Mouse (Mus musculus) MEL (cell line): ENCODE data around the gene Copz1. TPM values are rescaled to one million over a fixed set of nuclear protein-coding genes. Genes with fewer than 3 reads are reported as not detected.
A peak's percentile ranks its signal among the peaks of the same experiment; 100 is the strongest.

Source experiments
- DNase-seq: peaks from one replicate; pipeline ENCODE4 v3.0.0; 2011; ENCODE audit warnings: low read depth, low spot score
- H3K27ac ChIP-seq: 2 replicates; pipeline ENCODE4 v1.5.1; 2012; ENCODE audit warnings: low read depth, mild to moderate bottlenecking, control low read depth, low read length, moderate library complexity; ENCODE audit not compliant: control insufficient read depth
- H3K27me3 ChIP-seq, 2 experiments: fragments of 150-350 bp in 1 of 2; sonication (generic) in 1 of 2; 2 replicates each; pipeline ENCODE4 v1.6.1; 2012; ENCODE audit warnings: low read length in 2 of 2, mild to moderate bottlenecking in 2 of 2, improper control_type of control experiment in 1 of 2, moderate library complexity in 1 of 2; ENCODE audit not compliant: insufficient read depth in 2 of 2, control insufficient read depth in 1 of 2
- H3K36me3 ChIP-seq, 2 experiments: 2 replicates each; pipeline ENCODE4 v1.6.1; 2012 to 2014; ENCODE audit warnings: low read length in 2 of 2, improper control_type of control experiment in 1 of 2, inconsistent platforms in 1 of 2, mild to moderate bottlenecking in 1 of 2; ENCODE audit not compliant: insufficient read depth in 2 of 2, control insufficient read depth in 1 of 2
- H3K4me1 ChIP-seq, 2 experiments: fragments of 150-350 bp in 1 of 2; sonication (generic) in 1 of 2; 2 replicates each; pipeline ENCODE4 v1.6.1; 2012; ENCODE audit warnings: low read length in 2 of 2, improper control_type of control experiment in 1 of 2, mild to moderate bottlenecking in 1 of 2; ENCODE audit not compliant: insufficient read depth in 2 of 2, control insufficient read depth in 1 of 2
- H3K4me3 ChIP-seq, 2 experiments: fragments of 150-350 bp in 1 of 2; sonication (generic) in 1 of 2; 2 replicates each; pipeline ENCODE4 v1.5.1; 2012; ENCODE audit warnings: low read depth in 2 of 2, low read length in 2 of 2, mild to moderate bottlenecking in 2 of 2, moderate library complexity in 2 of 2, control low read depth in 1 of 2, improper control_type of control experiment in 1 of 2; ENCODE audit not compliant: control insufficient read depth in 1 of 2, insufficient read depth in 1 of 2
- H3K79me2 ChIP-seq: 2 replicates; pipeline ENCODE4 v1.6.1; 2012; ENCODE audit warnings: mild to moderate bottlenecking, low read length, moderate library complexity; ENCODE audit not compliant: control insufficient read depth, poor library complexity, insufficient read depth
- H3K9ac ChIP-seq: 2 replicates; pipeline ENCODE4 v1.6.1; 2012; ENCODE audit warnings: low read depth, mild to moderate bottlenecking, control low read depth, low read length, moderate library complexity; ENCODE audit not compliant: control insufficient read depth, poor library complexity, severe bottlenecking
- H3K9me3 ChIP-seq: fragments of 150-350 bp; sonication (generic); replicated peaks from 2 replicates; pipeline ENCODE4 v1.6.1; 2012; ENCODE audit warnings: mild to moderate bottlenecking, low read length, improper control_type of control experiment, moderate library complexity; ENCODE audit not compliant: insufficient read depth
- CHD2 ChIP-seq: IDR thresholded peaks from 2 replicates; pipeline ENCODE4 v1.6.1; 2011; ENCODE audit warnings: low read length, improper control_type of control experiment
- CTCF ChIP-seq, 3 experiments: IDR thresholded peaks in 2 of 3; conservative IDR thresholded peaks in 1 of 3; 2 replicates each; pipeline ENCODE4 v1.5.1; 2011 to 2012; ENCODE audit warnings: low read length in 3 of 3, low read depth in 2 of 3, mild to moderate bottlenecking in 2 of 3, improper control_type of control experiment in 1 of 3, inconsistent platforms in 1 of 3, mixed read lengths in 1 of 3, moderate library complexity in 1 of 3; ENCODE audit not compliant: control insufficient read depth in 1 of 3, insufficient read depth in 1 of 3, poor library complexity in 1 of 3, severe bottlenecking in 1 of 3
- ELF1 ChIP-seq: IDR thresholded peaks from 2 replicates; pipeline ENCODE4 v1.6.1; 2014; ENCODE audit warnings: low read depth, mild to moderate bottlenecking, inconsistent platforms, low read length, improper control_type of control experiment, moderate library complexity
- HCFC1 ChIP-seq: IDR thresholded peaks from 2 replicates; pipeline ENCODE4 v1.6.1; 2012; ENCODE audit warnings: low read depth, mild to moderate bottlenecking, inconsistent platforms, low read length, improper control_type of control experiment, moderate library complexity
- JUND ChIP-seq: IDR thresholded peaks from 2 replicates; pipeline ENCODE4 v1.6.1; 2011; ENCODE audit warnings: low read depth, mild to moderate bottlenecking, improper control_type of control experiment, low read length
- KAT2A ChIP-seq: conservative IDR thresholded peaks from 2 replicates; pipeline ENCODE4 v1.6.1; 2012; ENCODE audit warnings: low read depth, low read length, improper control_type of control experiment, inconsistent platforms
- MAX ChIP-seq: IDR thresholded peaks from 2 replicates; pipeline ENCODE4 v1.6.1; 2011; ENCODE audit warnings: low read length, improper control_type of control experiment
- MAZ ChIP-seq: IDR thresholded peaks from 2 replicates; pipeline ENCODE4 v1.6.1; 2012; ENCODE audit warnings: low read depth, mild to moderate bottlenecking, inconsistent platforms, low read length, improper control_type of control experiment
- MXI1 ChIP-seq: IDR thresholded peaks from 2 replicates; pipeline ENCODE4 v1.6.1; 2011; ENCODE audit warnings: mild to moderate bottlenecking, low read depth, low read length, improper control_type of control experiment
- MYC ChIP-seq: IDR thresholded peaks from 2 replicates; pipeline ENCODE4 v1.6.1; 2011; ENCODE audit warnings: low read depth, mild to moderate bottlenecking, low read length, improper control_type of control experiment, moderate library complexity
- NELFE ChIP-seq: IDR thresholded peaks from 2 replicates; pipeline ENCODE4 v1.6.1; 2011; ENCODE audit warnings: low read depth, low read length, improper control_type of control experiment
- POLR2A ChIP-seq, 2 experiments: IDR thresholded peaks; 2 replicates each; pipeline ENCODE4 v1.6.1; 2011 to 2012; ENCODE audit warnings: low read length in 2 of 2, mild to moderate bottlenecking in 2 of 2, control low read depth in 1 of 2, improper control_type of control experiment in 1 of 2, low read depth in 1 of 2, moderate library complexity in 1 of 2; ENCODE audit not compliant: control insufficient read depth in 1 of 2, insufficient read depth in 1 of 2, poor library complexity in 1 of 2
- RAD21 ChIP-seq: IDR thresholded peaks from 2 replicates; pipeline ENCODE4 v1.6.1; 2011; ENCODE audit warnings: mild to moderate bottlenecking, low read depth, low read length, improper control_type of control experiment
- RCOR1 ChIP-seq: IDR thresholded peaks from 2 replicates; pipeline ENCODE4 v1.6.1; 2012; ENCODE audit warnings: low read depth, mild to moderate bottlenecking, inconsistent platforms, low read length, improper control_type of control experiment
- SIN3A ChIP-seq: IDR thresholded peaks from 2 replicates; pipeline ENCODE4 v1.6.1; 2012; ENCODE audit warnings: low read length, improper control_type of control experiment, inconsistent platforms
- TBP ChIP-seq: IDR thresholded peaks from 2 replicates; pipeline ENCODE4 v1.8.0; 2011; ENCODE audit warnings: low read depth, low read length, improper control_type of control experiment
- UBTF ChIP-seq: IDR thresholded peaks from 2 replicates; pipeline ENCODE4 v1.6.1; 2012; ENCODE audit warnings: low read depth, mild to moderate bottlenecking, inconsistent platforms, low read length, improper control_type of control experiment, moderate library complexity, borderline replicate concordance; ENCODE audit not compliant: insufficient read depth
- USF1 ChIP-seq: IDR thresholded peaks from 2 replicates; pipeline ENCODE4 v1.6.1; 2014; ENCODE audit warnings: low read depth, mild to moderate bottlenecking, inconsistent platforms, low read length, improper control_type of control experiment, moderate library complexity
- USF2 ChIP-seq, 2 experiments: IDR thresholded peaks; 2 replicates each; pipeline ENCODE4 v1.6.1; 2011 to 2012; ENCODE audit warnings: improper control_type of control experiment in 2 of 2, low read length in 2 of 2, borderline replicate concordance in 1 of 2, inconsistent platforms in 1 of 2, low read depth in 1 of 2, mild to moderate bottlenecking in 1 of 2; ENCODE audit not compliant: insufficient read depth in 1 of 2
- polyA plus RNA-seq, 2 experiments: library from polyadenylated mRNA; stranded (reverse) in 1 of 2; unstranded in 1 of 2; fragments of >175 nt in 1 of 2; fragments of >200 nt in 1 of 2; gene quantifications; 2 replicates each; pipeline versions ENCODE4 v1.2.1 to v1.2.4; 2012; ENCODE audit warnings: low replicate concordance in 2 of 2, low read depth in 1 of 2; ENCODE audit not compliant: insufficient read length in 2 of 2, insufficient read depth in 1 of 2, missing spikeins in 1 of 2
- total RNA-seq: library from RNA; depleted of rRNA; stranded (reverse); fragments of 300-350 nt; gene quantifications from 2 replicates; pipeline ENCODE4 v1.2.3, GENCODE M21; 2012; rRNA removed

The Copz1 gene
- total RNA-seq (46.7 and 48.0 TPM in 2 replicates), polyA plus RNA-seq (100 to 1,000 TPM; 117 to 822 TPM)

DNA sequence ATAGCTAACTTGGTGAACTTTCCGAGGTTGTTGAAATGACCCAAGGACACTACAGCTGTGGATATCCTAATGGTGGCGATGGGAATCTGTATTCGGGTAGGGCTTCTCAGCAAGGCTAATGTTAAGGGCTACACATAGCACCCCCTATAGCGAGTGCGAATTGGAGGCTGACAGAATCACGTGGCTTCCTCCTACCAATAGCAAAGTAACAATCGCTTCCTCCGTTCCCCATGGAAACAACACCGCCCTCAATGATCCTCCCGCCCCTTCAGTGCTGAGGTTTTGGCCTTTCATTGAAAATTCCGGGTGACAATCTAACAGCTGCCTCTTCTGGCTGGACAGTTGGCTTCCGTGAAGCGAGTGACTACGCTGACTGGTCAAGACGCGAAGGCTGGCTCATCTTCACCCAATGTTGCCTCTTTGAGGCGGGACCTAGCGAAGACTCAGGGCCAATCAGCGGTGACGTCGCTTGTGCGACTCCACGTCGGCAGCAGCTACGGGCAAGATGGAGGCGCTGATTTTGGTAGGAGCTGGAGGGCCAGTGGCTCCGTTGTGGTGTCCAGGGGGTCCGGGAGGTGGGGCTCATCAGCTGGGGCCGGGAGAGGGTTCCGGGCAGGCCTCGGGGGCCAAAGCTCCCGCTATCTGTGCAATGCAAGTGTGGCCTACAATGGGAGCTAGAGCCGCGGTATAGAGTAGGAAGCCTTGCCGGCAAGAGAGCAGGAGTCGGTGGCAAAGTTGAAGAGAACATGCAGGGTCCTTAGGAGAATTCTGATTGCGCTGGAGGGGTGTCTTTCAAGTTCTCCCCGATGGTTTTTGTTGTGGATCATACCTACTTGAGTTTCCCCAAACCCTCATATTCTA, at the start of gene Copz1:
Gene Copz1, plus strand, starts transcription at position 296 of the 861 bp plus-strand sequence.
- TF ChIP-seq MAZ (0 out of 2 replicates have a peak, but pooled peaks have one; percentile 7), MAX (peak; percentile 92), NELFE (peak; percentile 57), MYC (no peak; the same call in 1 of the 2 replicates), SIN3A (peak; percentile 77), JUND (no peak), CHD2 (peak; percentile 76), USF2 (IDR thresholded peaks at IDR 0.05; ENCODE audit: borderline replicate concordance in 1 of 2, insufficient read depth in 1 of 2, low read depth in 1 of 2, low read length in 2 of 2) (peak in 1 of 2 experiments; percentile 74; a peak in 2 of 4 replicates), HCFC1 (peak; percentile 79; the same call in 1 of the 2 replicates), USF1 (peak; percentile 97), UBTF (peak; percentile 95; the same call in 1 of the 2 replicates), RCOR1 (no peak), RAD21 (no peak), ELF1 (peak; percentile 84), CTCF (IDR thresholded peaks at IDR 0.05 in 2 of 3, conservative IDR thresholded peaks at IDR 0.05 in 1 of 3; ENCODE audit: control insufficient read depth in 1 of 3, insufficient read depth in 1 of 3, low read depth in 2 of 3, low read length in 3 of 3, poor library complexity in 1 of 3, severe bottlenecking in 1 of 3) (peak in 1 of 3 experiments; percentile 17; a peak in 1 of 6 replicates), TBP (peak; percentile 66), POLR2A (IDR thresholded peaks at IDR 0.05; ENCODE audit: control insufficient read depth in 1 of 2, insufficient read depth in 1 of 2, low read depth in 1 of 2, low read length in 2 of 2, poor library complexity in 1 of 2) (peak in 1 of 2 experiments; percentile 63; a peak in 2 of 4 replicates), MXI1 (peak; percentile 47; the same call in 1 of the 2 replicates), KAT2A (peak; percentile 53)
- peak within 1 kb of the TSS; percentile 61 for H3K27ac ChIP-seq
- DNase-seq = peak; percentile 96

More for the DNA sequence above, at the start of gene Copz1:
- H3K9ac ChIP-seq = peak within 1 kb of the TSS; percentile 97
- H3K27me3 ChIP-seq = no peaks in the 10 kb centered on the region
- no peaks in the 10 kb centered on the region for H3K9me3 ChIP-seq
- peaks cover 3 to 15% of the 10 kb centered on the region in 2 experiments; a peak in 3 of 4 replicates for H3K4me1 ChIP-seq
- peak within 1 kb of the TSS; percentile 84 to 96 for H3K4me3 ChIP-seq
- peaks cover 22% of the 10 kb centered on the region for H3K79me2 ChIP-seq
- peaks cover 0 to 18% of the 10 kb centered on the region in 2 experiments; a peak in 2 of 4 replicates for H3K36me3 ChIP-seq
